Mouse (Mus musculus): ENCODE measurements around the gene Fam217b.

GRCm38 (mm10) chr2:178428676-178429075, 14.4 kb downstream of the Fam217b start:
- no peak for TF ChIP-seq POLR2A (IDR thresholded peaks at IDR 0.05; ENCODE audit: borderline replicate concordance, insufficient read depth, low read length)
- no peak for TF ChIP-seq CTCF (IDR thresholded peaks at IDR 0.05; ENCODE audit: borderline replicate concordance, insufficient read depth, low read depth, low read length)
